Mouse (Mus musculus): ENCODE data around the gene Khnyn. TPM values are rescaled to one million over a fixed set of nuclear protein-coding genes. Genes with fewer than 3 reads are reported as not detected.
A peak's percentile ranks its signal among the peaks of the same experiment; 100 is the strongest.

Khnyn gene
- total and polyA plus RNA-seq, 2 experiments, result 15.4 to 29.8 TPM

- Histone ChIP-seq H3K4me1 (ENCODE audit: control insufficient read depth, insufficient read depth, low read length) (peaks cover 8% of the 10 kb centered on the region), H3K27ac (replicated peaks; ENCODE audit: insufficient read depth, low read depth, low read length) (no peak overlapping the region), H3K9ac (ENCODE audit: low read depth, low read length) (no peak overlapping the region), H3K36me3 (ENCODE audit: control insufficient read depth, insufficient read depth, low read length) (no peaks in the 10 kb centered on the region), H3K4me3 (ENCODE audit: insufficient read depth, low read depth, low read length) (no peak overlapping the region), H3K79me2 (ENCODE audit: control insufficient read depth, insufficient read depth, low read length) (no peaks in the 10 kb centered on the region), H3K27me3 (ENCODE audit: control insufficient read depth, insufficient read depth, low read length) (no peaks in the 10 kb centered on the region)
- no peak for TF ChIP-seq POLR2A (IDR thresholded peaks at IDR 0.05; ENCODE audit: extremely low read depth, insufficient read depth, low read length)
- no peak for TF ChIP-seq CTCF (IDR thresholded peaks at IDR 0.05; ENCODE audit: low read depth, low read length)
- DNase-seq (ENCODE audit: extremely low read depth, low read depth, low spot score), result no peak
- WGBS, result 44% methylated on average over 14 of the region's 14 CpGs
These were observed 7.1 kb upstream of the Khnyn start for GRCm38 (mm10) chr14:55877469-55878315.

- 32% methylated on average over 7 of the region's 7 CpGs for WGBS
- H3K27me3 ChIP-seq (ENCODE audit: control insufficient read depth, insufficient read depth, low read length), result no peaks in the 10 kb centered on the region
These were observed 6.3 kb upstream of the Khnyn start for GRCm38 (mm10) chr14:55878316-55878940.

GRCm38 (mm10) chr14:55879623-55880022 lies 5.1 kb upstream of the Khnyn start:
- peak; percentile 73 for DNase-seq (ENCODE audit: extremely low read depth, low read depth, low spot score)
- Histone ChIP-seq H3K4me1 (ENCODE audit: control insufficient read depth, insufficient read depth, low read length) (peaks cover 16% of the 10 kb centered on the region), H3K9ac (ENCODE audit: low read depth, low read length) (no peak overlapping the region), H3K27ac (replicated peaks; ENCODE audit: insufficient read depth, low read depth, low read length) (no peak overlapping the region), H3K4me3 (ENCODE audit: insufficient read depth, low read depth, low read length) (no peak overlapping the region), H3K36me3 (ENCODE audit: control insufficient read depth, insufficient read depth, low read length) (no peaks in the 10 kb centered on the region), H3K79me2 (ENCODE audit: control insufficient read depth, insufficient read depth, low read length) (no peaks in the 10 kb centered on the region), H3K27me3 (ENCODE audit: control insufficient read depth, insufficient read depth, low read length) (no peaks in the 10 kb centered on the region)
- no peak for TF ChIP-seq POLR2A (IDR thresholded peaks at IDR 0.05; ENCODE audit: extremely low read depth, insufficient read depth, low read length)
- TF ChIP-seq CTCF (IDR thresholded peaks at IDR 0.05; ENCODE audit: low read depth, low read length), result peak; percentile 89
- 32% methylated on average over 1 of the region's 1 CpGs for WGBS

More at GRCm38 (mm10) chr14:55878316-55878940, 6.3 kb upstream of the Khnyn start:
- Histone ChIP-seq H3K27ac (replicated peaks; ENCODE audit: insufficient read depth, low read depth, low read length) (no peak overlapping the region), H3K4me3 (ENCODE audit: insufficient read depth, low read depth, low read length) (no peak overlapping the region), H3K36me3 (ENCODE audit: control insufficient read depth, insufficient read depth, low read length) (no peaks in the 10 kb centered on the region), H3K9ac (ENCODE audit: low read depth, low read length) (no peak overlapping the region), H3K79me2 (ENCODE audit: control insufficient read depth, insufficient read depth, low read length) (no peaks in the 10 kb centered on the region), H3K4me1 (ENCODE audit: control insufficient read depth, insufficient read depth, low read length) (peaks cover 10% of the 10 kb centered on the region)
- TF ChIP-seq CTCF (IDR thresholded peaks at IDR 0.05; ENCODE audit: low read depth, low read length), result no peak
- no peak for DNase-seq (ENCODE audit: extremely low read depth, low read depth, low spot score)

GRCm38 (mm10) chr14:55880982-55881381 lies 3.8 kb upstream of the Khnyn start:
- WGBS, result 82% methylated on average over 8 of the region's 8 CpGs
- H3K4me1 ChIP-seq (ENCODE audit: control insufficient read depth, insufficient read depth, low read length), result peaks cover 16% of the 10 kb centered on the region

GRCm38 (mm10) chr14:55882171-55882641 lies 2.5 kb upstream of the Khnyn start:
- Histone ChIP-seq H3K4me1 (ENCODE audit: control insufficient read depth, insufficient read depth, low read length) (peaks cover 20% of the 10 kb centered on the region), H3K9ac (ENCODE audit: low read depth, low read length) (no peak overlapping the region), H3K27ac (replicated peaks; ENCODE audit: insufficient read depth, low read depth, low read length) (peak overlapping the region; percentile 59), H3K4me3 (ENCODE audit: insufficient read depth, low read depth, low read length) (no peak overlapping the region), H3K27me3 (ENCODE audit: control insufficient read depth, insufficient read depth, low read length) (no peaks in the 10 kb centered on the region), H3K79me2 (ENCODE audit: control insufficient read depth, insufficient read depth, low read length) (peaks cover 6% of the 10 kb centered on the region; the same call in 1 of the 2 replicates), H3K36me3 (ENCODE audit: control insufficient read depth, insufficient read depth, low read length) (peaks cover 2% of the 10 kb centered on the region; the same call in 1 of the 2 replicates)
- WGBS, result 29% methylated on average over 6 of the region's 6 CpGs
- no peak for TF ChIP-seq CTCF (IDR thresholded peaks at IDR 0.05; ENCODE audit: low read depth, low read length)
- no peak for TF ChIP-seq POLR2A (IDR thresholded peaks at IDR 0.05; ENCODE audit: extremely low read depth, insufficient read depth, low read length)
- DNase-seq (ENCODE audit: extremely low read depth, low read depth, low spot score), result peak; percentile 99

More at GRCm38 (mm10) chr14:55880982-55881381, 3.8 kb upstream of the Khnyn start:
- no peak for DNase-seq (ENCODE audit: extremely low read depth, low read depth, low spot score)
- Histone ChIP-seq H3K36me3 (ENCODE audit: control insufficient read depth, insufficient read depth, low read length) (no peaks in the 10 kb centered on the region), H3K27me3 (ENCODE audit: control insufficient read depth, insufficient read depth, low read length) (no peaks in the 10 kb centered on the region), H3K4me3 (ENCODE audit: insufficient read depth, low read depth, low read length) (no peak overlapping the region), H3K27ac (replicated peaks; ENCODE audit: insufficient read depth, low read depth, low read length) (no peak overlapping the region), H3K79me2 (ENCODE audit: control insufficient read depth, insufficient read depth, low read length) (peaks cover 6% of the 10 kb centered on the region; the same call in 1 of the 2 replicates), H3K9ac (ENCODE audit: low read depth, low read length) (no peak overlapping the region)
- TF ChIP-seq CTCF (IDR thresholded peaks at IDR 0.05; ENCODE audit: low read depth, low read length) (no peak), POLR2A (IDR thresholded peaks at IDR 0.05; ENCODE audit: extremely low read depth, insufficient read depth, low read length) (no peak)

Measured in liver, adult 2 months (tissue).